In genomic region chr3:145575743-145576481, GRCm38 (mm10) we compare ENCODE assay signal across 8 mouse cellular contexts. TPM values are rescaled to one million over a fixed set of nuclear protein-coding genes. Genes with fewer than 3 reads are reported as not detected.
DNase-seq lines count a peak whose midpoint lies in the region; ATAC-seq and TF ChIP-seq lines count a peak whose summit lies in the region.

TSS of gene Znhit6 (plus strand) at chr3:145576205.

- 5% methylated on average over 37 of the region's 37 CpGs for WGBS in forebrain, embryonic 15.5 days
- WGBS in lung, adult 2 months = 5% methylated on average over 37 of the region's 37 CpGs

- H3K9me3 ChIP-seq in ES-E14 (ENCODE audit: control insufficient read depth, insufficient read depth, low read depth, low read length) = no peaks in the 10 kb centered on the region
- no peaks in the 10 kb centered on the region for H3K9me3 ChIP-seq in forebrain, embryonic 15.5 days

- no peak for TF ChIP-seq CTCF in lung, adult 2 months (IDR thresholded peaks at IDR 0.05; ENCODE audit: insufficient read depth, low read length)

- no peak within 1 kb of the TSS for H3K27ac ChIP-seq in ES-E14 (ENCODE audit: insufficient read depth, low read depth, low read length, poor library complexity, severe bottlenecking)
- H3K27ac ChIP-seq in forebrain, embryonic 15.5 days (replicated peaks) = peak within 1 kb of the TSS; percentile 79

- peaks cover 18% of the 10 kb centered on the region for H3K36me3 ChIP-seq in ES-E14 (ENCODE audit: control insufficient read depth, insufficient read depth, low read length, poor library complexity, severe bottlenecking)
- peaks cover 14% of the 10 kb centered on the region for H3K36me3 ChIP-seq in forebrain, embryonic 15.5 days

- peak within 1 kb of the TSS; percentile 71 for H3K4me2 ChIP-seq in forebrain, embryonic 15.5 days (replicated peaks)

- H3K27me3 ChIP-seq in forebrain, embryonic 15.5 days = no peaks in the 10 kb centered on the region

- peak; percentile 91 for ATAC-seq in forebrain, embryonic 15.5 days (replicated peaks)
- ATAC-seq in neutrophil, adult 5-6 weeks (ENCODE audit: extremely low read depth, insufficient number of reproducible peaks, low FRiP score, poor library complexity, severe bottlenecking) = peak; percentile 92

- H3K4me1 ChIP-seq in ES-E14 (ENCODE audit: control insufficient read depth in 2 of 2, insufficient read depth in 2 of 2, low read length in 2 of 2, poor library complexity in 1 of 2) = peaks cover 0 to 2% of the 10 kb centered on the region in 2 experiments; a peak in 2 of 4 replicates
- H3K4me1 ChIP-seq in forebrain, embryonic 15.5 days = peaks cover 17% of the 10 kb centered on the region
- peaks cover 3% of the 10 kb centered on the region for H3K4me1 ChIP-seq in lung, adult 2 months (ENCODE audit: control insufficient read depth, insufficient read depth, low read length)

- peak within 1 kb of the TSS; percentile 89 for H3K9ac ChIP-seq in ES-E14 (ENCODE audit: insufficient read depth, low read depth, low read length, poor library complexity, severe bottlenecking)
- peak within 1 kb of the TSS; percentile 74 for H3K9ac ChIP-seq in forebrain, embryonic 15.5 days (replicated peaks)

- intact Hi-C loops in heart, postnatal 25 days (cut with DNase I) = no loop called here

- peak; percentile 90 for DNase-seq in ES-E14 (ENCODE audit: low read depth, low spot score)
- DNase-seq in cerebellum, adult 11-12 months = peak; percentile 92
- DNase-seq in heart, postnatal 25 days (ENCODE audit: low spot score) = peak; percentile 79
- peak; percentile 90 to 97 for DNase-seq in layer of hippocampus, adult 18-20 months (ENCODE audit: low spot score in 2 of 2)
- peak; percentile 88 for DNase-seq in lung, adult 2 months
- peak; percentile 87 to 88 for DNase-seq in thymus, adult 18-20 months

- peak; percentile 58; the same call in 1 of the 2 replicates for TF ChIP-seq POLR2A in lung, adult 2 months (IDR thresholded peaks at IDR 0.05; ENCODE audit: borderline replicate concordance, extremely low read depth, low read depth, low read length)

- in situ Hi-C loops in ES-E14 (cut with MboI; ENCODE audit: low sequenced_read_pairs in 2 of 2, unreplicated experiment in 2 of 2) = no loop called here

- H3K4me3 ChIP-seq in ES-E14 (ENCODE audit: insufficient read depth in 1 of 2, low read depth in 1 of 2, low read length in 2 of 2, poor library complexity in 1 of 2, severe bottlenecking in 1 of 2) = peak within 1 kb of the TSS; percentile 92 to 95
- H3K4me3 ChIP-seq in forebrain, embryonic 15.5 days = peak within 1 kb of the TSS; percentile 85
- peak within 1 kb of the TSS; percentile 71 for H3K4me3 ChIP-seq in lung, adult 2 months (replicated peaks; ENCODE audit: extremely low read depth, low read depth, low read length)

TF ChIP-seq in ES-E14, 5 proteins besides CTCF, POLR2A, EP300 and RAD21:
- TF ChIP-seq MAFK (IDR thresholded peaks at IDR 0.05; ENCODE audit: insufficient read depth, low read depth, low read length) = no peak
- TF ChIP-seq ZC3H11A (IDR thresholded peaks at IDR 0.05; ENCODE audit: borderline replicate concordance, low read depth, low read length) = no peak
- no peak for TF ChIP-seq CHD2 (IDR thresholded peaks at IDR 0.05; ENCODE audit: low read depth, low read length)
- no peak for TF ChIP-seq ZNF384 (IDR thresholded peaks at IDR 0.05; ENCODE audit: low read depth, low read length)
- peak; percentile 66 for TF ChIP-seq HCFC1 (IDR thresholded peaks at IDR 0.05; ENCODE audit: borderline replicate concordance, insufficient read depth, low read length)
TF ChIP-seq in ES-E14: peak in this region for 1.

RNA-seq across cellular contexts. Expression of gene Znhit6, which starts in this region (rescaled TPM):
- 30.1 and 56.8 TPM in 2 replicates for total RNA-seq in ES-E14 (2012; rRNA removed)
- polyA plus RNA-seq in forebrain, embryonic 15.5 days (2015; fragmentation: Nextera tagmentation; extraction: Ambion mirVana) = 27.8 and 30.6 TPM in 2 replicates
- 10 to 100 TPM; 10.5 to 11.1 TPM for total RNA-seq in heart, postnatal 25 days (2021)
- total RNA-seq in layer of hippocampus, adult 18-20 months (2021) = 10 to 100 TPM; 16.1 to 16.8 TPM
- polyA plus RNA-seq in lung, adult 2 months (2012; rRNA removed) = 1.8 and 4.2 TPM in 2 replicates
- 4.7 and 16.6 TPM in 2 replicates for total RNA-seq in neutrophil, adult 5-6 weeks (2017)
